Mouse (Mus musculus): ENCODE data around the gene Cdk17.

Gene Cdk17

GRCm38 (mm10) chr10:93288336-93288735, 127.7 kb downstream of the Cdk17 start:
- DNase-seq (ENCODE audit: low read depth): no peak

GRCm38 (mm10) chr10:93289404-93289803, 128.7 kb downstream of the Cdk17 start:
- DNase-seq (ENCODE audit: low read depth): no peak

- DNase-seq (ENCODE audit: low read depth): no peak
These were observed 130.7 kb downstream of the Cdk17 start for GRCm38 (mm10) chr10:93291352-93291751.

GRCm38 (mm10) chr10:93291843-93292242, 131.2 kb downstream of the Cdk17 start:
- DNase-seq (ENCODE audit: low read depth): peak; percentile 90

GRCm38 (mm10) chr10:93293621-93294020, 132.9 kb downstream of the Cdk17 start:
- DNase-seq (ENCODE audit: low read depth): no peak

GRCm38 (mm10) chr10:93294547-93295219, 134.0 kb downstream of the Cdk17 start:
- no peak for DNase-seq (ENCODE audit: low read depth)

GRCm38 (mm10) chr10:93297774-93298173, 137.1 kb downstream of the Cdk17 start:
- peak; percentile 55 for DNase-seq (ENCODE audit: low read depth)

- DNase-seq (ENCODE audit: low read depth): no peak
These were observed 137.5 kb downstream of the Cdk17 start for GRCm38 (mm10) chr10:93298208-93298607.

GRCm38 (mm10) chr10:93301831-93302230, 141.2 kb downstream of the Cdk17 start:
- no peak for DNase-seq (ENCODE audit: low read depth)

- no peak for DNase-seq (ENCODE audit: low read depth)
These were observed 142.6 kb downstream of the Cdk17 start for GRCm38 (mm10) chr10:93303231-93303630.

- peak; percentile 63 for DNase-seq (ENCODE audit: low read depth)
These were observed 145.3 kb downstream of the Cdk17 start for GRCm38 (mm10) chr10:93305946-93306345.

- peak; percentile 51 for DNase-seq (ENCODE audit: low read depth)
These were observed 145.7 kb downstream of the Cdk17 start for GRCm38 (mm10) chr10:93306367-93306766.

GRCm38 (mm10) chr10:93309131-93309933, 148.7 kb downstream of the Cdk17 start:
- DNase-seq (ENCODE audit: low read depth): peak; percentile 89

- DNase-seq (ENCODE audit: low read depth): no peak
These were observed 149.4 kb downstream of the Cdk17 start for GRCm38 (mm10) chr10:93309934-93310621.

GRCm38 (mm10) chr10:93310721-93311411, 150.2 kb downstream of the Cdk17 start, which contains the start of gene Elk3:
Elk3 (minus strand) TSS chr10:93311135.
- peak; percentile 77 for DNase-seq (ENCODE audit: low read depth)

- DNase-seq (ENCODE audit: low read depth): no peak
These were observed 150.9 kb downstream of the Cdk17 start for GRCm38 (mm10) chr10:93311576-93311975.

All from induced T-regulatory cell, adult 2 months (primary cell).